Mouse (Mus musculus) thymus, adult 18-20 months (tissue): Measurements from ENCODE around the gene Cpt1a.

ENCODE experiments used
- DNase-seq, 2 experiments: peaks; one replicate each; pipeline ENCODE4 v3.0.0; 2022; ENCODE audit warnings: mixed read lengths in 2 of 2

The Cpt1a gene

DNA sequence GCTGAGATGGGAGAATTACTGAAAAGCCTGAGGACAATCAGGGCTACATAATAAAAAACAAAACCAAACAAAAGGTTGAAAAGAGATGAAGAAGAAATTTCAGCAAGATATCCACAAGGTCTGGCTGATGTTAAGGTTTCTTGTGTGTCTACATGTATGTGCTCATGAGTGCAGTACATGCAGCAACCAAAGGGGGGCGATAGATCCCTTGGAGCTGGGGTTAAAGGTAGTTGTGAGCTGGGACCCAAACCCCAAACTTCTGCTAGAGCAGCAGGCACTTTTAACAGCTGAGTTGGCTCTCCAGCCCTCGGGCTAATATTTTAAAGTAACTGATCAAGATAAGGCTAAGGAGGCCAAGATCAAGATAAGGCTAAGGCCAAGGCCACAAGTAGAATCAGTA, 51.9 kb downstream of the Cpt1a start:
- DNase-seq, result no peak

DNA sequence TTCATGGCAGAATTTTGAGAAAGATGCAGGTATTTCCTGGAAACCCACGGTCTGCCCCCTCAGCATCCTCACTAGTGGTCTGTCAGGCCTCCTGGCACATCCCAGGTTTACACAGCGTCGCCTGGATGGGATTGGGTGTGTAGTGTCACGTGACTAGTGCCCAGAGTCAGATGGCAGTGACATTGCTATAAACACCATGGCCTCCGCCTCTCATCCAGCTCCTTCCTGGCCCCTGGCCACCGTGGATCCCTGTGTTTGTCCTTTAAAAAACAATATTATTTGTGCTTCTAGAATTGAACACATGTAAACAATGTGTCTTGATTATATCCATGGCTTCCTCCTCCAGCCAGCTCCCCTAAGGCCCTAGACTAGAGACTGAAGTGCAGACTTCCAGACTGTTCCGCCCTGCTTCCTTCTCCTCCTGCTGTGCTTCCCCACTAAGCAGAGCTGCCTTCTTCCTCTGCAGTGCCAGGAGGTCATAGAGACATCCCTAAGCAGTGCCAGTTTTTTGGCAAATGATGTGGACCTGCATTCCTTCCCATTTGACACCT, 53.9 kb downstream of the Cpt1a start:
- no peak for DNase-seq

DNA sequence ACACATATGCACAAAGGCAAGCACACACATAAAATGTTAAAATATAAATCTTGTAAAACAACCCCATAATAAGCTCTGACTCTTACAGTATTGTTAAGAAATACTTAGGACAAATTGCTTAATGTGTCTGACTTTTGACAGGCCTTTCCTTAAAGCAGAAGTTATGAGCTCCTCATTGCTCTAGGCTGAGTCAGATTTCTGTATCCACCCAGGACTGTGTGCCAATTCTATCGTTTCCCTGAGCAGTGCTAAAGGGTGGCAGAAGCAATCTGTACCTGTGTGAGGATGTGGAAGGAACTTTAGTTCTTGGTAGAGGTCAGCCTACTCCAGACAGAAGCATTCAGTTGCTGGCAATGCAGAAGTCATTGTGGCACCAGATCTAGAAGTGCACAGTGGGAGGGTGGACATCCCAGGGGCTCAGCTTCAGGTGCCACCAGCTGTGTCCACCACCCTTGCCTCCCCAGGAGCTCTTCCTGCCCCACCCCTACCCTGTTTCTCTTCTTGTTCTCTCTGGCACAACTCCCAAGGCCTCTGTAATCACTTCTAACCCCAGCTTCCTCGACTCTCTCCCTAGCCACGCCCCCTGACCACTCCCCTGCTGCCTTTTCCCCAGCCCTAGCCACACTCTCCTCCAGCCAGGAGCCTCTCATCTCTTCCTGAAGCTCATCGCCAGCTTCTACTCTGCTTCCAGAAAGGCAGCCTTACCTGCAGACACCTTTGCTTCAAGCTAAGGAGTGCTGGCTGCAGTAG, 55.0 kb downstream of the Cpt1a start:
- no peak for DNase-seq

DNA sequence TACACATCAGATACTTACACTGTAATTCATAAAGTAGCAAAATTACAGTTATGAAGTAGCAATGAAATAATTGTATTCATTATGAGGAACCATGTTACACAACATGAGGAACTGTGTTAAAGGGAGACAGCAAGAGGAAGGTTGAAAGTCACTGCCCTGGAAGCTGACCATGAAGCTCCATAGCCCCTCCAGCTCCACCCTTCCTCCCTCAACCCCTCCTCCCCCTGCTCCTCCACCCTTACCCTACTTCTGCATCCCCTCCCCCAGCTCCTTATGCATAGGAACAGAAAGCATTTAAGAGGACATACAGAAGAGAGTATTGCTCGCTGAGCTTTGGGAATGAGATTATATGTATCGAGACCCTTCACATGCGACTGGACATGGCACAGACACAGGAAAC, 56.5 kb downstream of the Cpt1a start:
- DNase-seq, result no peak

DNA sequence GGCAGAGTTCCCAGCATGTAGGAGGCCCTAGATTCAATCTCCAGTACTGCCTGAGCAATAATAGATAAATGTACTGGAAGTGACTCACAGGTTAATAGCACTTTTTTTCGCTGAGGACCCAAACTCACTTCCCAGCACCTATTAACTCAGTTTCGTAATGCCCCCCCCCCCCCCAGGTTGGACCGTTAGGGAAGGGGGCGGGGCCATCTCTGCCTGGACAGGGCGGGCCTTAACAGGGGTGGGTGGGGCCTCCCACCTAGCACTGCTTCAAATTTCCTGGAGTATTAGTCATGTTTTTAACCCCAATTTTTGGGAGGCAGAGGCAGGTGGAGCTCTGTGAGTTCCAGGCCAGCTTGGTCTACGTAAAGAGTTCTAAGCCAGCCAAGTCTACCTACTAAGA, 65.9 kb downstream of the Cpt1a start:
- DNase-seq, result no peak

DNA sequence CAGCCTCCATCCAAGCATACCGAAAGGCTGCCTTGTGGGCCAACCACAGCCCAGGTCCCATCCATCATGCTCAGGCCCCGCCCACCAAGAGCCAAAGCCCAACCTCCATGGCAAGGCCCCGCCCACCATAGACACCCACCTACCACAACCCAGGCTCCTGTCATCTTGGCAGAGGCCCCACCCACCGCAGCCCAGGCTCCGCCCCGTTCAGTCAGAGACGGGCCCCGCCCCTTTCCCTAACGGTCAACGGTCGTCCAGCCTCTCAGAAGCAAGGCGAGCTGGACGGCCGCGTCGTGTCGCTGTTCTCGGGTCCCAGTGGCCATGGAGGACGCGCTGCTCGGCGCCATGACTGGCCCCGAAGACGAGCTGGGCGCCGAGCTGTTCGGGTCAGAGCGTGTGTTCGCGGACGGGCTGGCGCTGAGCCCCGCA, 66.5 kb downstream of the Cpt1a start, which contains the start of gene Tesmin:
Tesmin (plus strand) TSS at position 229 of the 429 bp plus-strand sequence.
- peak; percentile 70 to 80 for DNase-seq

DNA sequence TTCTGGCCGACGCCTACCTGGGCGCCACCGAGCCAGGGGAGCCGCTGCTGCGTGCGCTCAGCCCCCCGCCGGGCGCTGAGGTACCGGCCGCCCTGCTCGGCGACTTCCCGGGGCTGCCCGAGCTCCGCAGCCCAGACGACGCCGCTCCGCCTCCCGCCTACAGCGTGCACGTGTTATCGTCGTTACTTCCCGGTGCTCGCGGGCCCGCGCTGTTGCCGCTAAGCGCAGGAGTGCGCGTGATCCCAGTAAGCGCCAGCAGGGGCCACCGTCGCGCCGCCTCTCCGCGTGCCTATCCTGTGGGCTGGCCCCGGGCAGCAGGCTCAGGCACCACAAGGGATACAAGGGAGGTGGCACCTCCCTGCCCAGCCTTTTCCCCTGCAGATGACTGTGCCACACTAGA, 67.0 kb downstream of the Cpt1a start:
- peak; percentile 84 for DNase-seq

DNA sequence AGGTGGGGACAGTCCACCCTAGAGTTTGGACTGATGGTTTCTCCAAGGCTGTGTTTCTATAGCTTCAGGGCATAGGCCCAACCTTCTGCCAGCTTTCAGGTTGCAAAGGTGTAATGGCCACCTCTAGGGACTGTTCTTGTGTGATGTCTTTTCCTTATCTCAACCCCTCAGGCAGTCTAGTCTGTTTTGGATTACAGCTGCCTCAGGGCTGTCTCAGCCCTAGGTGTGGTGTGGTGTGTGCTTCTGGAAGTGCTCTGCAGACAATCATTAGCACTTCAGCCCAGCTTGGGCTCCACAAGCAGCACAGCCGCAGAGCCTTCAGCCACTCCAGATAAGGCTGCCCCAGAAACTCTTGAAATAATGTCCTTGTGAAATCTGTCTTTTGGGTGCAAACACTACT, 70.2 kb downstream of the Cpt1a start:
- DNase-seq, result no peak

DNA sequence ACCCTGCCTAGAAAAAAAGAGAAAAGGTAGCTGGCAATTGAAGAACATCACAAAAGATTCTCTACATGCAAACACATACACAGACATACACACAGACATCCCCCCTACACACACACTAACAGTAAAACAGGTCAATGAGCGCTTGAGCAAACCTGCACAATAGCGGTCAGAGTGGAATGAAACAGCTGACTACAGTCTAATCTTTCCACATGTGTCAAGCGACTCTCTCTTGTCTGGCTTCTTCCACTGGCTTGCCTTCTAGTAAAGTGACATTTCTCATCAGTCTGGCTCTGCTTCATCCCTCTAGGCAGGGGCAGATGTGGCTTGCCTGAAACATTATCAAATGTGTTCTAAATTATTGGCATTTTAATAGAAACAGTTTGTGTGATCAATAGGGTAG, 72.1 kb downstream of the Cpt1a start:
- no peak for DNase-seq

DNA sequence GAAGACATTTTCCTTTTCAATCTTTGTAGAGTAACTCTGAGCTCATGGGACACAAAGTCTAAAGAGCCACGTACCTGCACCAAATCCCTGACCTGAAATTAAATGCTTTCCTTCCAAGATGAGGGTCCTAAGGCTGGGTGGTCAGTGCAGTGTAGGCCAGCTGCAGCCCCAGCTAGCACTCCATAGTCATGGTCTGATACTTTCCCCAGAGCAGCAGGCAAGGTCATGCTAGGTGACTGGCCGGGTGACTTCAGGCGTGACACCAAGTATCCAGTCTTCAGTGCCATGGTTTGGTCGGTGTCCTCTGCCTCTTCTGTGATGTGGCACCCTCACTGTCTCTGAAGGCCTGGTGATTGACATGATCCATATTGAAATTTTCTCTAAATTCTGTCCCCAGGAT, 77.9 kb downstream of the Cpt1a start:
- DNase-seq, result no peak

DNA sequence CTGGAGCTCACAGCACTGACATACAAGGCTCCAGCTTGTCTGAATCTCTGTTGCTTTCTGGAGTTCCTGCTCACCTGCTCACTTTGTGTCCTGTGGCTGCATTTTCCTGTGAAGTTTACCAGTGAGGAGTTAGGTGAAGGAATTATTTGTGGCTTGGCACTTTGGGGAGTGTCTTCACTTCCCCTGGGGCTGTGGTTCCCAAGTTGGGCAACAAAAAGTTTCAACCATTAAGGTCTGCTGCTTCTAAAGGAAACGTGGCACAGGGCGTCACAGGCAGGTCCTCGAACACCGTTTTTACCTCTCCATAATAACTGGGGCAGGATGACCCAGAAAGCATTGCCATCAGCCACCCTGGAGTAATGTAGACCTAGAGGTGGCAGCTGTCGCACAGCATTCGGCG, 79.4 kb downstream of the Cpt1a start:
- no peak for DNase-seq

DNA sequence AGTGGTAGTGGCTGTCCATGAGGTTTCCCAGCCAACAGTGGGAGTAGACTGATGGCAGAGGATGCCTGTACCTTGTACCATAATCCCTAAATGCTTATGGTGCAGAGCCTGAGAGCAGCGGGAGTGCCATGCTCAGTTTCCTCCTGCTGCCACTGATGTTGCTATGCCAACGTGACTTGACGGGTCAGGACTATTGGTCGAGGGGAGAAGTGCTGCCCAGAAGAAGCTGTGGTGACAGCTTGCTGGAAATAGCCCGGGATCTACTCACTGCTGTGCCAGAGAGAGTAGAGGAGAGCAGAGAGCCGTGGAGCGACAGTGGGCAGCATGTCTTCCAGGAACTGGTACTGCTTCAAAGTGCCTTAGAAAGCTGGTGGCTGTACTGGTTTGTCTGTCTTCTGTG, 79.8 kb downstream of the Cpt1a start:
- DNase-seq, result no peak

DNA sequence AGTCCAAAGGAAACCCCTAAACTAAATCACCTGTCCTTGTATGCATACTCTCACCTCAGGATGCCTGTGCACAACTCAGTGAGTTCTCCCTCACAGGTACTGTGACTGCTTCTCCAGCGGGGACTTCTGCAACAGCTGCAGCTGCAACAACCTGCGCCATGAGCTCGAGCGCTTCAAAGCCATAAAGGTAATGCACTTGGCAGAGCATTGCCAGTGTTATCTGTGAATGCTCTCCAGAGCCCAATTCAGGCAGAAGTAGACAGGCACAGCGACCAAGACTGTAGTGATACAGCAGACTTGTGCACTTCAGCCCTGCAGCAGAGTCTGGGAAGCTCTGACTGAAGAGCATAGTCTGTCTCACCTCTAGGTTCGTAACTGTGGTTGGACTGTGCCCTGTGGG, 80.3 kb downstream of the Cpt1a start:
- DNase-seq, result no peak

DNA sequence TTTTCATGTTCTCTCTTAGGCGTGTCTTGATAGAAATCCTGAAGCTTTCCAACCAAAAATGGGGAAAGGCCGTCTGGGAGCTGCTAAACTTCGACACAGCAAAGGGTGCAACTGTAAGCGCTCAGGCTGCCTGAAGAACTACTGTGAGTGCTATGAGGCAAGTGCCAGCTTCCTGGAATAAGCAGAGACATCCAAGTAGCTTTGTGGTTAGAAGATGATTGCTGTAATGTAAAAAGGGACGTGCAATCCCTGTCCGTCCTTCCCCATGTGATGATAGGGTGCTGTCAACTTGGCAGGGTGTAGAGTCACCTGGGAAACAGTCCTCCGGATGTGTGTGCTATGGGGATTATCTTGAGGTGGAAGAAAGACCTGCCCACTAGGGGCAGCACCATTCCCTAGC, 81.9 kb downstream of the Cpt1a start:
- DNase-seq, result no peak

DNA sequence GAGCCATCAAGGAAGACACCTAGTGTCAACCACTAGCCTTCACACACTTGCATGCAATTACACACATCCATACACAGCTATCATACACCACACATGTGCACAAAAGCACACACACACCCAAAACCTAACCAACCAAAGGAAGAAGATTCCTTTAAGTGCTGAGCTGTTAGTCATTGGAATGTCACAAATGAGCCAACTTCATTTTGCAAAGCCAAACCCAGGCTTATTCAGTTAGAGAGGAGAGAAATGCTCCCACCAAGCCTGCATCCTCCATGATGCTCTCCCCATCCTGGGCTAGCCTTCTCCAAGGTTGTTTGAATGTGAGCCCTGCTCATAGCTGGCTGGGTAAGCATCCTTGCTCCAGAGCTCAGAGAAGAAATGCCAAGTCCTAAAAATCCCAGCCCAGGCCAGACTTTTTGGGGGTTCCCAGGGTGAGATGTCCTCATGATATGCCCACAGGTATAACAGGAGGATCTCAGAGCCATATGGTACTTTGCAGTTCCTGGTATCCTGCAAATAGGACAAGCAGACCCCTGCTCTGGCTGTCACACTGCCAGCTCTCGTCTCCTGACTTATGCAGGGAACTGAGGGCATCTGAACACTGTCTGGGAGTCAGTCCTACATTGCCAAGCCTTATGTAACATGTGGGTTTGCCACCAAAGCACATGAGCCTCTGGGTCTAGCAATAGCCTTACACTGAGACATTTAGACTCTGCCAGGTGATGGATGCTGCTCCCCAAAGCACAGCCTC, 83.6 kb downstream of the Cpt1a start:
- DNase-seq, result no peak

DNA sequence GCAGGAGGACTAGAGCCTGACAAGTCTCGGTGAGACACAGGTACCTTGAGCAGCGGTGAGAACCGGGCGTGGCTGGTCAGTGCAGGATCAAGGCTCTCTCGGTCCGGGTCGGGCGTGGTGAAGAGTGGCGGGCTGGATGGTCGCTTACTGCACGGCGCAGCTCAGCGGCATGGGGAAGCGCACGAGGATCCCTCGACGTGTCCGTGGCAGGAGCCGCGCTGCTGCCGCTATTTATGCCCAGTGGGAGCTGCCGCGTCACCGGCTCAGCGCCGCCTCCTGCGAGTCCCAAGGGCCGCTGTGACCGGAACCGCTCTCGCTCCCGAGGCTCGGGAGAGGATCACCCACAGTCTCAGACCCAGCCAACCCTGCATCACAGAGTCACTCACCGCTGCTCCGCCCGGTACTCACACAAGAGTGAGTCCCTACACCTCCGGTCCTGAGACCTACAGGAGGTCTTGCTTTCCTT, 92.2 kb downstream of the Cpt1a start, which contains the start of gene Gal:
Gal (minus strand) TSS at position 277 of the 466 bp plus-strand sequence.
- no peak for DNase-seq

DNA sequence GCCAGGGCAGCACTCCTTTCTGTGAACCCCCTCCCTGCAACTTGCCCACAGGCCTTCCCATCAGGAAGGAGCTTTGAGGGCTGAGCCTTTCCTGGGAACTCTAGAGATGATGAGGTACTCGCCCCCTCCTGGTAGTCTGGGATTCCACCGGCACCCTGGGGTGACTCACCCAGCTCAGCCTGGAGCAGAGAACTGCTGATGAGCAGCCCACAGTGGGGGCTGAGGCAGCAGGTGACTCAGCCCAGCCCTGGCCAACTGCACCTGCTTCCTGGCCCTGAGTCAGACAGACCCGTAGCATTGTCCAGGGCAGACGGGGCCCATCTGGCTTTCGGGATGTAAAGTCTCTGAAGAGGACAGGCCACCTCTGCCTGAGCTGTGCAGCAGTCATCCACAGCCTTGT, 97.1 kb downstream of the Cpt1a start:
- no peak for DNase-seq

DNA sequence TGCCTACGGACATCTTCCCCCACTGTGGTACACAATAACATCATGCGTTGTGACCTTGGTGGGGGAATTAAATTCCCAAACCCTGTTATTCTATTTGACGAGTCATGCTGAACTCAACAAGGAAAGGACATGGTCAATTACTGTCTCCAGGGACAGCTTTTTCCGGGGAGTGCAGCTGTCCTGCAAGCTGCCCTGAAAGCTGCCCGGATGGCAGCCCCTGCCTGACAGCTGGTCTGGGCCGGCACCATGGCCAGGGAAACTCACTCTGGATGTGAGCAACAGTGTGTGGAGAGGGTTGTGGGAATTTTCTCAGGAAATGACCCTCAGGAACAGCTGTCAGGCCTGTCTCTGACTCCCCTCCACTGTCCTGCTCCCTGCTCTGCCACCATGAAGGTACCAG, 100.4 kb downstream of the Cpt1a start:
- DNase-seq, result no peak

DNA sequence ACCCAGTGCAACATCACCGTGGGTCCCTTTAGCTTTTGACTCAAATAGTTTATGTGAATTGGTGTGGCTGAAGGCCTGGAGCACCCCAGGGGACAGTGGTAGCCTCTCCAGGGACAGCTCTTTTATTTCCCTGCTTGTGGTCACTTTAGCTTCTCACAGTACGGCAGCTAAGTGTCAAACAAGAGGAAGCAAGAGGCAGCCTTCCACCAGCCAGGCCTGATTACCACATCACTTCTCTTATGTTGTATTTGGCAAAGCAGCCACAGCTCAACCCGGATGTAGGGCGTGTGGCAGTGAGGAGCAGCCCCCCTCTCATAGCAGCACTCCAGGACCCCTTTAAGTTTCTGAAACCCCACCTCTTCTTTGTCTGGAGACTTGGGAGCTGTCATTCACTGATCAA, 100.8 kb downstream of the Cpt1a start:
- no peak for DNase-seq

DNA sequence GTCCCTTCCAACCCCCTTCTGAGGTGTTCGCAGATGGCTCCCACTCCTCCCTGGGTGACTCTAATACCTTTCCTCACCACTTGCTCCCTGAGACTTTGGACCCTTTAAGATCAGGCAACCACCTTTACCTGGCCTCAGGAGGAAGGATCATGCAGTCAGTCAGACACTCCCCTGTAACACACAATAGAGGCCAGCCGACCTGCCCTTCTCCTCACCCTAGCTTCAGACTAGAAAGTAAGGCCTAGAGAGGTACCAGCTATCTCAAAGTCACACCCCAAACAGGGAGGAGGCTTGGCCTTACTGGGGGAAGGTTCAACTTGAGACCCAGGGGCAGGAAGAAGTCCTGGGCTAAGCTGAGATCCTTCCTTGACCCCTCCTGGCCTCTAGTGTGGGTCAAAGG, 102.1 kb downstream of the Cpt1a start:
- no peak for DNase-seq

DNA sequence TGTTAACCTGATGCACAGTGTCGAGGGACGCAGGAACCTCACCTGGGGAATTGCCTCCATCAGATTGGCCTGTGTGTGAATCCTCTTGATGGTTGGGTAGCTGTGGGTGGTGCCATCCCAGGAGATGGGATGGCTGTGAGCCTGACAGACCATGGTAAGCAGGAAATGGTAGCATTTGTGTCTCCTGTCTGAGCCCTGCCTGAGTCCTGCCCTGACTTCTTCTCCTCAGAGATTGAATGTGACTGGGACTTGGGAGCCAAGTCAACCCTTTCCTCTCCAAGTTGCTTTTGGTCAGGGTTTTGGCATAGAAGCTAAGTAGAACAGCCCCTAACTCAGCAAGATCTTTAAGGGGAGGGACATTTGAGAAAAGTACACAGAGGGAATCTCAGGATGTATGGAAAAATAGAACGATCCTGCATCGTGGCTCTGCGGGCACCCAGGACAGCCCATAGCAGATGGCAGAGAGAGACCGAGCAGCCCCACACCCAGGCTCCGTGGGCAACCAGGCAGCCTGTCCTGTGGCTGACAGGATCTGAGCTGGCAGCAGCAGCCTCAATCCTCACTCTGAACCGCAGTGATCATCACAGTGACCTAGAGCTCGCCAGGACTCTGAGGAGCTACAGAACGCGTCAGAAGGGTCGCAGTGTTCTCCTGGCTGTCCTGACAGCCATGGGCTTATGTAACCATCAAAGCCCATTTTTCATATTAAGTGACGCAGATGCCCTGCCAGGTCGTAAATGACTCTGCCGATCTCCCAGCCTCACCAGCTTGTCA, 106.1 kb downstream of the Cpt1a start:
- DNase-seq, result no peak

DNA sequence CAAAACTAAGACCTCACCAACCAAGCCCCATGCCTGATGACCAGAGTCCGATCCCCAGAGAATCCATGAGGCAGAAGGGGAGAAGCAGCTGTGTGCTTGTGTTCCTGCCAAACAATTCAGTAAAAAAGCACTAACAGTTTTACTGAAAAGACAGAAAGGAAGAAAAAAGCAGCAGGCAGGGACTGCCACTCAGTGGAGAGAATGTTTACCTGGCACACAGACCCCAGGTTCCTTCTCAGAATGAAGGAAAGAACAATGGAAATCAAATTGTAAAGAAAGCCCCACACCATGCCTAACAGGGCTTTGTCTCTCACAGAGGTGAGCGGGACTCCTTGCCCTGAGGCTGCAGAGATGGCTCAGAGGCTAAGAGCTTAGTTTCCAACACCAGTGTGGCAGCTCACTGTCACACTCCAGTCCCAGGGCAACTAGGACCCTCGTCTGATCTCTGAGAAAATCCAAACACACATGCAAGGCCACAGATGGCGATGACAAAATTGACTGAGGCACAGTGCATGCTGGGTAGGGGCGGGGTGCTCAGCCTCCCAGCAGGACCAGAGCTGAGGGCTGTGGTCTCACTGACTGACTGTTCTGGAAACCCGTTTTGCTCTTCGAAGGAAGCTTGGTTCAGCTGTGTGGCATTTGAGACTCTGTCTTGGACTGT, 107.2 kb downstream of the Cpt1a start:
- no peak for DNase-seq

DNA sequence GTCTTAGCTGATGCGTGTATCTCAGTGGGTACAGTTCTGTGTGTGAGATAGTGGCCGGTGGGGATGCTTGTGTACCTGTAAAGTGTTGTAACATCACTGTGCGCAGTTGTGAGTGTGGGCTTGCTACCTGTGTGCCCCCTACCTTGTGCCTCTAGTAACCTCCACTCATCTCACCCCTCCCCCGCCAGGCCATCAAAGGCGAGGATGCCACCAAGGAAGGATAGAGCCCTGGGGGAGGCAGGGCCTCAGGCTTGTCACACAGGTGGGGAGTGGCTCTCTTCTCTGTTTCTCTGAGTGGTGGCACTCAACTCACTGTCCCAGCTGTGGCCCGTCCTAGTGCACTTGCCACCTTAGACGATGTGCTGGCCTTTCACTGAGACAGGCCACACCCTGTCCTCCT, 108.9 kb downstream of the Cpt1a start:
- DNase-seq, result no peak
